Mouse (Mus musculus) bone marrow, adult 2 months (tissue): ENCODE measurements at regions not wholly inside any gene's neighbourhood (a gene's known extent, or its start where the extent isn't known, plus 50 kb on each side); places are given as distances from the start of the nearest gene placed in this dataset.

Experiments used
- H3K27ac ChIP-seq: fragments of 200-500 bp; 2 replicates; pipeline ENCODE4 v1.5.1; 2012; ENCODE audit warnings: low read depth, mild to moderate bottlenecking, control low read depth, inconsistent platforms, low read length; ENCODE audit not compliant: control insufficient read depth, poor library complexity, insufficient read depth
- H3K4me1 ChIP-seq: fragments of 200-500 bp; 2 replicates; pipeline ENCODE4 v1.6.1; 2011; ENCODE audit warnings: low read length; ENCODE audit not compliant: control insufficient read depth, insufficient read depth
- H3K4me3 ChIP-seq: fragments of 200-500 bp; replicated peaks from 2 replicates; pipeline ENCODE3; 2011; ENCODE audit warnings: mild to moderate bottlenecking, low read depth, low read length, control low read depth; ENCODE audit not compliant: control insufficient read depth
- CTCF ChIP-seq: fragments of 200-500 bp; IDR thresholded peaks from 2 replicates; pipeline ENCODE4 v1.5.1; 2011; ENCODE audit warnings: low read length, control low read depth; ENCODE audit not compliant: control insufficient read depth, insufficient read depth
- POLR2A ChIP-seq: fragments of 200-500 bp; IDR thresholded peaks from 2 replicates; pipeline ENCODE4 v1.6.1; 2011; ENCODE audit warnings: low read depth, mild to moderate bottlenecking, control low read depth, low read length, borderline replicate concordance; ENCODE audit not compliant: control insufficient read depth
- WGBS: fragments of 180-500 bp; shearing (Covaris S2); methylation state at CpG from one replicate; pipeline ENCODE4 v1.1.7; 2018; 5-methylcytosine and 5-hydroxymethylcytosine counted together

GRCm38 (mm10) chr9:122534121-122534814, 182.9 kb downstream of the Abhd5 start:
- Histone ChIP-seq H3K27ac (no peak overlapping the region), H3K4me3 (no peak overlapping the region), H3K4me1 (no peaks in the 10 kb centered on the region)
- 56% methylated on average over 15 of the region's 15 CpGs for WGBS
- TF ChIP-seq POLR2A (no peak), CTCF (no peak)

DNA sequence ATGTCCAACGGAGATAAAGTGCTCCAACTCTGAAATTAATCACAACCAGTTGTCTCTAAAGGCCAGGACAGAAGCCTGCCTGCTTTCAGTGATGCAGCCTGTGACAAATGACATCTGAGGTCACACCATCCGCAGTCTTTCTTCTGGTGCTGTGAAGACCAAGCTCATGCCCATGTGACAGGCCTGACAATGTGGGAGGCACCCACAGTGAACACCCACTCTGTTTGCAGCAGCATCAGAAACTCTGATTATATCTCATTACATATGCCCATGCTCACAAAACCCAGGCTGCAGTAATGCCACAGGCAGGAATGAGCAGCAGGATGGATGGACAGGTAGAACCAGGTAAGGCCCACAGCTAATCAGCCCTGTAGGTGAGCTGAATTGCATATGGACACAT, 183.6 kb downstream of the Abhd5 start:
- WGBS = 85% methylated on average over 2 of the region's 2 CpGs
- no peaks in the 10 kb centered on the region for H3K4me1 ChIP-seq
- no peak for TF ChIP-seq CTCF
- no peak for TF ChIP-seq POLR2A
- no peak overlapping the region for H3K27ac ChIP-seq
- no peak overlapping the region for H3K4me3 ChIP-seq

DNA sequence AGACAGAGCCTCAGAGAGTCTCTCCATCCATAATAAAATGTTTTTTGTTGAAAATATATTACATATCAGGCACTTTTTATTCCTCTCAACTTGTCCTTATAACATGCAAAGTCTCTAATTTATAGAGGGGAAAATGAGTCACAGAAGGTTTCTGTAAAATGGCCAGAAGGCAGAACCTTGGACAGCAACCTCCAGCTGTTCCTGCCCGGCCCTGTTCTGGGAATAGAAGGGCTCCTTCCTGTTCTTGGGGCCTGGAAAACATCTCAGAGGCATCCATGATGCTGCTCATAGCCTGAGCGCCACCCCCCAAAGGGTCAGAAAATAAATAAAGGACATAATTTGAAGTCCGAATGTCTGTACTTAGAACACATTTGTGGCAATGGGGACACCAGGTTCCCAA, 188.7 kb downstream of the Abhd5 start:
- Histone ChIP-seq H3K4me1 (no peaks in the 10 kb centered on the region), H3K27ac (no peak overlapping the region), H3K4me3 (no peak overlapping the region)
- 44% methylated on average over 3 of the region's 3 CpGs for WGBS
- TF ChIP-seq CTCF (no peak), POLR2A (no peak)

DNA sequence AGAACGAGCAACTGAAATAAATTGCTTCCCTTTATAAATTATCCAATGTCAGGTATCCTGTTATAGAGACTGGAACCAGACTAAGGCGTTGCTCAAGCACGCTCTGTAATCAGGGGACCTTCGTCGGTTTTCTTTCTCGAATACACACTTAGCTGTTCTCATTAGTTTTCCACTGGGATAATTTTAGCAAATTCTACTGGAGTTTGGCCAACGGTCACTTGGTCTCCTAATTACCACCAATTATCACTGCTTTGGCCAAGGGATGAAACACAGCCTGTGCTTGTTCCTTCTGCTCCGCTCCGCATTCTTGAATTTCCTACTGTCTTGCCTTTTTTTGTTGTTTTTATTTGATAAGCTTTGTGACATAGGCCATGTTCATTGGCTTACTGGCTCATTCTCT, 191.1 kb upstream of the Topaz1 start:
- Histone ChIP-seq H3K4me3 (no peak overlapping the region), H3K27ac (no peak overlapping the region), H3K4me1 (no peaks in the 10 kb centered on the region)
- no peak for TF ChIP-seq POLR2A
- TF ChIP-seq CTCF = no peak
- WGBS = 81% methylated on average over 9 of the region's 9 CpGs

DNA sequence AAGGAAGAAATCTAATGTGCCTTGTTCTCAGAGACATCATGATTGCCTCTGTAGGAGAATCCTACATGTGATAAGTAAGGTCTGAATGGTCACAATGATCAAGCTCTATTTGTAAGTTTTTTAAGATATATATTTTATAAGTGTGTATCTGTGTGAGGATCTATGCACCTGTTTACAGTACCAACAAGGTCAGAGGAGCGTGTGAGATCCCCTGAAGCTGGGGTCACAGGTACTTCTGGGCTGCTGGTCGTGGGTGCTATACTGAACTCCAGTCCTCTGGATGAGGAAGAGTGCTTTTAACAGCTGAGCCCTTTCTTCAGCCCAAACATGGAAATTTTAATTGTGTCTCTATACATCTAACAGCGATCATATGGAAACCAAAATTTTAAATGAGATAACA, 181.1 kb upstream of the Topaz1 start:
- TF ChIP-seq CTCF = no peak
- TF ChIP-seq POLR2A = no peak
- H3K4me1 ChIP-seq = no peaks in the 10 kb centered on the region
- WGBS = 64% methylated on average over 3 of the region's 3 CpGs

GRCm38 (mm10) chr9:122568691-122569441, 178.3 kb upstream of the Topaz1 start:
- 2% methylated on average over 68 of the region's 68 CpGs for WGBS
- no peak overlapping the region for H3K4me3 ChIP-seq
- TF ChIP-seq CTCF = no peak
- no peak for TF ChIP-seq POLR2A

More for the DNA sequence above, 181.1 kb upstream of the Topaz1 start:
- H3K4me3 ChIP-seq = no peak overlapping the region
- no peak overlapping the region for H3K27ac ChIP-seq

GRCm38 (mm10) chr9:122569511-122570455, 177.4 kb upstream of the Topaz1 start:
- TF ChIP-seq CTCF (no peak), POLR2A (no peak)
- H3K4me1 ChIP-seq = no peaks in the 10 kb centered on the region
- no peak overlapping the region for H3K27ac ChIP-seq
- WGBS = 7% methylated on average over 48 of the region's 48 CpGs
- no peak overlapping the region for H3K4me3 ChIP-seq

More at GRCm38 (mm10) chr9:122568691-122569441, 178.3 kb upstream of the Topaz1 start:
- Histone ChIP-seq H3K4me1 (no peaks in the 10 kb centered on the region), H3K27ac (no peak overlapping the region)

DNA sequence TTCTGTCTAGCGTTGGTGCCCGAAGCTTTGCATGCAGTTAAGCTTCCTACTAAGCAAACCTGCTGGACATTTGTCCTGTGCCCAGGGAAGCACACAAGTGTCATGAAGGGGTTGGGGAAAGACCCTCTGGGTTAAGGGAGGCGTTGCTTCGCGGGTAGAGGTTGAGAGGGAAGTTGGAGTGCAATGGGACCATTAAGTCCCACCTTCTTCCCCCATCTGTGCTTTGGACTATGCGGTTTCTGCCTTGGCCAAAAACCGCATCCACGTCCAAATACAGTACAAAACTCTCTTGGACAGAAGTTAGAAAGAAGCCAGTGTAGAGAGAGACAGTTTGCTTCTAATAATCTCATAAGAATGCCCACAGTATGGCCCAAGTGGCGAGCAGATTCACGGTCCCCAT, 176.1 kb upstream of the Topaz1 start:
- no peak overlapping the region for H3K27ac ChIP-seq
- no peak for TF ChIP-seq POLR2A
- TF ChIP-seq CTCF = no peak
- H3K4me3 ChIP-seq = no peak overlapping the region
- H3K4me1 ChIP-seq = no peaks in the 10 kb centered on the region
- WGBS = 2% methylated on average over 10 of the region's 10 CpGs
